Mouse (Mus musculus) stomach, postnatal 0 days (tissue): ENCODE measurements around the gene Grm8.

ENCODE experiments used
- CTCF ChIP-seq: IDR thresholded peaks from 2 replicates; pipeline ENCODE4 v1.5.1; 2016; ENCODE audit warnings: antibody characterized with exemption, low read depth, mild to moderate bottlenecking, moderate library complexity
- EP300 ChIP-seq: optimal IDR thresholded peaks from 2 replicates; pipeline ENCODE3; 2016; ENCODE audit warnings: antibody characterized with exemption

GRCm38 (mm10) chr6:27351147-27351546 is 783.8 kb downstream of the Grm8 start:
- TF ChIP-seq CTCF = no peak
- TF ChIP-seq EP300 = no peak
